Mouse (Mus musculus): Measurements from ENCODE around the gene 1700029H14Rik. TPM values are rescaled to one million over a fixed set of nuclear protein-coding genes. Genes with fewer than 3 reads are reported as not detected.

1700029H14Rik gene
- polyA plus RNA-seq, 1 experiment from 2014 or later, result not detected

DNA sequence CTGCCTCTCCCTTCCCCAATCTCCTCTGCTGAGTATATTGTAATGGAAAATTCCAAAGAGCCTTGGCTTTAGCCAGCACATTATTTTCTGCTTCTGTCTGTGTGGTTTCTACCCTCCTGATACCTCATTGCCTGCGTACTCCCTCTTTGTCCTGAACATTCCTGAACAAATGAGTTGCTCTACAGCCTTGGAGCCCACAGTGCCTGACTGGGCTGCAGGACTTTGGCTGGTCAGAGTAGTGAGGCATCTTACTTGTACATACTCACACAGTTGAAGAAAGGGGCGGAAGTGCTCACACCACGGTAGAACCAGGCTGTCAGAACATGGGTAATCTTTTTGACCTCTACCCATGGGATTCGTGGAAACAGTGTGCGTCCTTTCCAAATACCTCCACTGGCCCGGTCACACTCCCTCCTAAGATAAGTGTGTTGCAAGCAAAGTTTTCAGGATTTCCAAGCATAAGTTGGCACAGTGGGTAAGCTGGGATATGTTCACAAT lies 44.9 kb downstream of the 1700029H14Rik start:
- Histone ChIP-seq H3K9me3 (ENCODE audit: control insufficient read depth, low read length) (no peaks in the 10 kb centered on the region), H3K27me3 (replicated peaks; ENCODE audit: control insufficient read depth, insufficient read depth, low read length) (0 out of 2 replicates have a peak, but pooled peaks cover 3% of the 10 kb centered on the region), H3K4me2 (ENCODE audit: low read length) (no peak overlapping the region), H3K36me3 (ENCODE audit: control insufficient read depth, insufficient read depth) (no peaks in the 10 kb centered on the region), H3K4me1 (replicated peaks; ENCODE audit: control insufficient read depth, insufficient read depth, low read length) (no peaks in the 10 kb centered on the region; the same call in 1 of the 2 replicates), H3K4me3 (replicated peaks; ENCODE audit: low read length) (no peak overlapping the region), H3K27ac (ENCODE audit: low read length) (no peak overlapping the region), H3K9ac (replicated peaks; ENCODE audit: low read depth, low read length) (no peak overlapping the region)
- no peak for ATAC-seq
- 89% methylated on average over 6 of the region's 6 CpGs for WGBS

DNA sequence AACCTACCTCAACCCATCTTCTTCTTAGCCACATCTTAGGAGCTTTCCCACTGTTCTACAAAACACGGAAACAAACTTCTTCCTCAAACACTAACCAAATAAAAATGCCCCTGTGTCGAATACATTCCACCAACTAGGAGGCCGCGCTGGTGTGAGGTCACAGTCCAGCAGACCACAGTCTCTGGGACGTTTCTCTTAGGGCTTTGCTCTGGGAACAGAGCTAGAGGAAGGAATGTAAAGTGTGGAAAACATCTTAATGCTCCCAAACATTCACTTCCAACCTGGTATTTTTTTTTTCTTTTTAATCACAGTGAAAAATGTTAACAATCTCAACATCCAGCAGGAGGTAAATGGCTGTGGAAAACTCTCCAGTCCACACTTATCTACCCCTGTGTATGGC lies 45.5 kb downstream of the 1700029H14Rik start:
- Histone ChIP-seq H3K4me1 (replicated peaks; ENCODE audit: control insufficient read depth, insufficient read depth, low read length) (no peaks in the 10 kb centered on the region; the same call in 1 of the 2 replicates), H3K27ac (ENCODE audit: low read length) (no peak overlapping the region), H3K36me3 (ENCODE audit: control insufficient read depth, insufficient read depth) (no peaks in the 10 kb centered on the region), H3K9ac (replicated peaks; ENCODE audit: low read depth, low read length) (no peak overlapping the region), H3K4me2 (ENCODE audit: low read length) (no peak overlapping the region), H3K27me3 (replicated peaks; ENCODE audit: control insufficient read depth, insufficient read depth, low read length) (0 out of 2 replicates have a peak, but pooled peaks cover 3% of the 10 kb centered on the region), H3K9me3 (ENCODE audit: control insufficient read depth, low read length) (no peaks in the 10 kb centered on the region), H3K4me3 (replicated peaks; ENCODE audit: low read length) (no peak overlapping the region)
- ATAC-seq, result no peak
- WGBS, result 87% methylated on average over 5 of the region's 5 CpGs

DNA sequence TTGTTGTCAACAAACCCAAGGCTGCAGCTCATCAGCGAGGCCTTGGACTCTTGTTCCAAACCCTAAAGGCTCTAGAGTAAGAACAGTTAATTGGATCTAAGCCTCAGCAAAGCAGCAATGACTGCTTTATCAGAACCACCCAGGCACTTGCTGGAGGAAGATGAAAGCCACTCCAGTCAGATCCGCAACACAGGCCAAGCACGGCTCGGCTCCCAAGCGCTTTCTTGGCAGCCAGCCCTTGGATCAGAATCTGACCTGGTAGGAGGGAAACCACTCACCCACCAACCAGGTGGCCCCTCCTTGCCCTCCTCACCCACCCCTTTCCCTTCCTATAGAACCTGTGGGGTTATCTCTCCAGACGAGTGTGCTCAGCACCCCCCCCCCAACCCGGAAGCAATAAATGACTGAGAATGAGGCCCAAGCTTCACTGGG lies 46.2 kb downstream of the 1700029H14Rik start:
- H3K4me3 ChIP-seq (replicated peaks; ENCODE audit: low read length), result no peak overlapping the region
- 0 out of 2 replicates have a peak, but pooled peaks cover 3% of the 10 kb centered on the region for H3K27me3 ChIP-seq (replicated peaks; ENCODE audit: control insufficient read depth, insufficient read depth, low read length)
- no peaks in the 10 kb centered on the region; the same call in 1 of the 2 replicates for H3K4me1 ChIP-seq (replicated peaks; ENCODE audit: control insufficient read depth, insufficient read depth, low read length)
- H3K9ac ChIP-seq (replicated peaks; ENCODE audit: low read depth, low read length), result no peak overlapping the region
- H3K27ac ChIP-seq (ENCODE audit: low read length), result no peak overlapping the region
- ATAC-seq, result no peak
- no peaks in the 10 kb centered on the region for H3K9me3 ChIP-seq (ENCODE audit: control insufficient read depth, low read length)
- no peaks in the 10 kb centered on the region for H3K36me3 ChIP-seq (ENCODE audit: control insufficient read depth, insufficient read depth)
- 56% methylated on average over 7 of the region's 7 CpGs for WGBS
- H3K4me2 ChIP-seq (ENCODE audit: low read length), result no peak overlapping the region

DNA sequence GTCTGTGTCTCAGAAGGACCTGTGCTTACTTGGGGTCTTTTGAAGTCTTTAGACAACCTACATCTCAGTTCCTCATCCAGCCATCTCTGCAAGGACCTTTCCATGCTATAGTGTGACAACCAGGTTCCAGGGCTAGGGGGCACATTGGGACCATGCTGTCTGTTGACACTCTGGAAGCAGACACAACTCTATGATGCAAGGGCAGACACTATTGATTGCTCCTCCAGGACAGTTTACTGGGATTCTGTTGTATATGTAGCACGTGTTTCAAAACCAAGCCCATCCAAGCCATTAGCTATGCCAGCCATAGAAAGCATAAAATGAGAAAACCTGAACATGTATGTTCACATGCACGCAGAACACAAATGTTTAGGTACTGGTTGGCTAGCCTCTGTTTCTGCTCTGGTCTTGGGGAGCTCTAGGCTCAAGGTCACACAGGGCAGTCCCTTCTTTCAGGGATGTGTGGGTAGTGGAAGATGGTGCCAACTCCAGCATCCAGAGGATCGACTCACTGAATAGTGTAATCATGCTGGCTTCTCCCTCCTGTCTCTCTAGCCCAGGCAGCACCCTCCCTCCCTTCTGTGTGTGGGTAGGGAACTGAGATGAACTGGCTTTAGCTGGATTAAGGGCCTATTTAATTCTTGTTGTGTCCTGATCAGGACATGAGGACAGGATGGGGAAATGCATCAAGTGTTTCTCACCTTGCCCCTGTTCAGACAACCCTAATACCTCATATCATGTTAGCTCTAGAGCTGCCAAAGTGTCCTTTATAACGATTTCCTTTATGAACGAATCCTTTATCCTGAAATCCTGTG lies 48.5 kb downstream of the 1700029H14Rik start:
- no peak for ATAC-seq
- H3K9ac ChIP-seq (replicated peaks; ENCODE audit: low read depth, low read length), result no peak overlapping the region
- H3K4me1 ChIP-seq (replicated peaks; ENCODE audit: control insufficient read depth, insufficient read depth, low read length), result no peaks in the 10 kb centered on the region; the same call in 1 of the 2 replicates
- WGBS, result 66% methylated on average over 5 of the region's 5 CpGs
- no peak overlapping the region for H3K4me3 ChIP-seq (replicated peaks; ENCODE audit: low read length)
- H3K27ac ChIP-seq (ENCODE audit: low read length), result no peak overlapping the region
- H3K4me2 ChIP-seq (ENCODE audit: low read length), result no peak overlapping the region
- no peaks in the 10 kb centered on the region for H3K36me3 ChIP-seq (ENCODE audit: control insufficient read depth, insufficient read depth)
- H3K27me3 ChIP-seq (replicated peaks; ENCODE audit: control insufficient read depth, insufficient read depth, low read length), result no peaks in the 10 kb centered on the region
- H3K9me3 ChIP-seq (ENCODE audit: control insufficient read depth, low read length), result no peaks in the 10 kb centered on the region

DNA sequence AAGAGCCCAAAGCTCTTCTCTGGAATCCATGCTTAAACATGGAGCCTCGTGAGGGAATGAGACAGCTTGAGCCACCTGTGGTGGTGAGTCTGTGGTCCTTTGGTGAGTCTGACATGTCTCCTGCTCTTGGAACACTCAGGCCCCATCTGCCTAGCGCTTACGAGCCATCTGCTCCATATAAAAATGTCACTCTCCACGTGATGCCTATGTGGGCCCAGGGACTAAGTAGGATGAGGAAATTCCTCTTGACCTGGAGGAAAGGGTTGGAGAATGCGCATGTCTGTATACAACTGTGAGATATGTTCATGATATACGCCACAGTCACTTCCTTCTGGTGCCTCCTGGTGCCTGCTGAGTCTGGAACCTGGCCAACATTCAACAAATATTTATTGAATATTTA lies 49.6 kb downstream of the 1700029H14Rik start:
- Histone ChIP-seq H3K36me3 (ENCODE audit: control insufficient read depth, insufficient read depth) (no peaks in the 10 kb centered on the region), H3K27ac (ENCODE audit: low read length) (no peak overlapping the region), H3K4me1 (replicated peaks; ENCODE audit: control insufficient read depth, insufficient read depth, low read length) (no peaks in the 10 kb centered on the region; the same call in 1 of the 2 replicates), H3K4me3 (replicated peaks; ENCODE audit: low read length) (no peak overlapping the region), H3K9ac (replicated peaks; ENCODE audit: low read depth, low read length) (no peak overlapping the region), H3K27me3 (replicated peaks; ENCODE audit: control insufficient read depth, insufficient read depth, low read length) (no peaks in the 10 kb centered on the region), H3K4me2 (ENCODE audit: low read length) (no peak overlapping the region), H3K9me3 (ENCODE audit: control insufficient read depth, low read length) (no peaks in the 10 kb centered on the region)
- 68% methylated on average over 6 of the region's 6 CpGs for WGBS
- ATAC-seq, result peak; percentile 38; the same call in 1 of the 2 replicates

DNA sequence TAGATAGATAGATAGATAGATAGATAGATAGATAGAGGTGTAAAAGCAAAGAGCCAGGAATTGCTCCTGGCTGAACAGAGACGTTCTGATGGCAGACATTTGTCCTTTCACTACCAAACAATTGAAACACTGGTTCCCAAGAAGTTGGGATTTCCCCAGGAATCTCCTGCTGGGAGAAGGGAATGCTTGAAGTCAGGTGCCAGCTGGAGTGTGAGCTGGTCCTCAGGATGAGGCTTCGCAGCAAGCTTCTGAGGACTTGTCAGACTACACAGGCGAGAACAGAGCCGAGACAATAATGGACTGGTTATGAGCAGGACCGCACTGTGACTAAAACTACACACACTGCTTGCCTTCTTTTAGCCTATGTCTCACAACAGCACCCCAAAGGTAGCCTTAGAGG lies 50.2 kb downstream of the 1700029H14Rik start:
- Histone ChIP-seq H3K27ac (ENCODE audit: low read length) (no peak overlapping the region), H3K4me3 (replicated peaks; ENCODE audit: low read length) (no peak overlapping the region), H3K4me1 (replicated peaks; ENCODE audit: control insufficient read depth, insufficient read depth, low read length) (no peaks in the 10 kb centered on the region; the same call in 1 of the 2 replicates), H3K9me3 (ENCODE audit: control insufficient read depth, low read length) (no peaks in the 10 kb centered on the region), H3K36me3 (ENCODE audit: control insufficient read depth, insufficient read depth) (no peaks in the 10 kb centered on the region), H3K9ac (replicated peaks; ENCODE audit: low read depth, low read length) (no peak overlapping the region), H3K4me2 (ENCODE audit: low read length) (no peak overlapping the region), H3K27me3 (replicated peaks; ENCODE audit: control insufficient read depth, insufficient read depth, low read length) (no peaks in the 10 kb centered on the region)
- ATAC-seq, result no peak
- 62% methylated on average over 5 of the region's 5 CpGs for WGBS

DNA sequence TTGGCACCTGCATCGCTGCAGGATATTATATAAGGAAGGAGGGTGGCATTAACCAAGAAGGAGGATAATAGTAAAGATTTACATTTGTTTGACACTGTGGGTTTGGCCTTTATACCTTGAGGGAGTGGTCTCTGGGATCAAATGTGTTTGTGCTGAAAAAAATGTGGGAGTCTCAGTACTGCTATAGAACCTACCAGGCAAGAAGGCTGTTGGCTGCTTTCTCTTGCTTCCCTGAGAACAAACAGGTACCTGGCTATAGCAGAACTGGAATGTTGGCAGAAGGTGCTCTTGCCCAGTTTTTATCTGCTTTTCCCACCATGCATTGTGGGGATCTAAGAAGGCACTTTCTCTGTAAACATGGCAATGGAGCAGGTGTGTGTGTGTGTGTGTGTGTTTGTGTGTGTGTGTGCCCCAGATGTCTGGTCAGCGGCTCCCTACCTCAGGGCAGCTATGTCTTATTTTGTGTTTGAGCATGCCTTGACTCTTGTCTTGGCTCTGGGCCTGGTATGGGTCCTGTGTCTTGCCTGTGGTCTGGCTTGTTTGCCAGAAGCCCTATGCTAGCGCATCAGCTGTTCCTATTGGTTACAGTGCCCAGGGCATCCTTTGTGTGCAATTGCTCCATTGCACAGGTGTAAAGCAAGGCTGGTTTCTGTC lies 54.9 kb downstream of the 1700029H14Rik start:
- no peaks in the 10 kb centered on the region for H3K36me3 ChIP-seq (ENCODE audit: control insufficient read depth, insufficient read depth)
- no peaks in the 10 kb centered on the region for H3K9me3 ChIP-seq (ENCODE audit: control insufficient read depth, low read length)
- 74% methylated on average over 3 of the region's 3 CpGs for WGBS
- H3K4me2 ChIP-seq (ENCODE audit: low read length), result no peak overlapping the region
- ATAC-seq, result no peak
- no peaks in the 10 kb centered on the region for H3K27me3 ChIP-seq (replicated peaks; ENCODE audit: control insufficient read depth, insufficient read depth, low read length)
- H3K4me3 ChIP-seq (replicated peaks; ENCODE audit: low read length), result no peak overlapping the region
- no peak overlapping the region for H3K27ac ChIP-seq (ENCODE audit: low read length)
- H3K9ac ChIP-seq (replicated peaks; ENCODE audit: low read depth, low read length), result no peak overlapping the region
- H3K4me1 ChIP-seq (replicated peaks; ENCODE audit: control insufficient read depth, insufficient read depth, low read length), result no peaks in the 10 kb centered on the region

DNA sequence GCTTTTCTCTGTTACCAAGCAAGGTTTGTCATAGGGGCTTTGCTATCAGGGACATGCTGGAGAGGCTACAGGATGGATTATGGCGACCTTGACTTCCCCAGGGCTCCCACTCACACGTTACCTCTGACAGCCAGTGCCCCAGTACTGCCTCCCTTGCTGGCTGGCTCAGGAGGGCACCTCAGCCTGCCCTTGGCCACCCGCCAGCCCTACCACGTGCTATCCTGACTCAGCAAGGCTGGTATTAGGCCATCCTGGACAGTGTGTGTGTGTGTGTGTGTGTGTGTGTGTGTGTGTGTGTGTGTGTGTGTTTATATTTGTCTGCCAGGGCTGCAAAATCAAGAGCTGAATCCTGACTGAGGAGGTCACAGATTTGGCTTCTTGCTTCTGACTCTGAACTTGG lies 55.4 kb downstream of the 1700029H14Rik start:
- Histone ChIP-seq H3K4me1 (replicated peaks; ENCODE audit: control insufficient read depth, insufficient read depth, low read length) (no peaks in the 10 kb centered on the region), H3K9me3 (ENCODE audit: control insufficient read depth, low read length) (no peaks in the 10 kb centered on the region), H3K36me3 (ENCODE audit: control insufficient read depth, insufficient read depth) (no peaks in the 10 kb centered on the region), H3K4me3 (replicated peaks; ENCODE audit: low read length) (no peak overlapping the region), H3K27ac (ENCODE audit: low read length) (no peak overlapping the region), H3K27me3 (replicated peaks; ENCODE audit: control insufficient read depth, insufficient read depth, low read length) (no peaks in the 10 kb centered on the region), H3K9ac (replicated peaks; ENCODE audit: low read depth, low read length) (no peak overlapping the region), H3K4me2 (ENCODE audit: low read length) (no peak overlapping the region)
- 38% methylated on average over 4 of the region's 4 CpGs for WGBS
- ATAC-seq, result no peak

DNA sequence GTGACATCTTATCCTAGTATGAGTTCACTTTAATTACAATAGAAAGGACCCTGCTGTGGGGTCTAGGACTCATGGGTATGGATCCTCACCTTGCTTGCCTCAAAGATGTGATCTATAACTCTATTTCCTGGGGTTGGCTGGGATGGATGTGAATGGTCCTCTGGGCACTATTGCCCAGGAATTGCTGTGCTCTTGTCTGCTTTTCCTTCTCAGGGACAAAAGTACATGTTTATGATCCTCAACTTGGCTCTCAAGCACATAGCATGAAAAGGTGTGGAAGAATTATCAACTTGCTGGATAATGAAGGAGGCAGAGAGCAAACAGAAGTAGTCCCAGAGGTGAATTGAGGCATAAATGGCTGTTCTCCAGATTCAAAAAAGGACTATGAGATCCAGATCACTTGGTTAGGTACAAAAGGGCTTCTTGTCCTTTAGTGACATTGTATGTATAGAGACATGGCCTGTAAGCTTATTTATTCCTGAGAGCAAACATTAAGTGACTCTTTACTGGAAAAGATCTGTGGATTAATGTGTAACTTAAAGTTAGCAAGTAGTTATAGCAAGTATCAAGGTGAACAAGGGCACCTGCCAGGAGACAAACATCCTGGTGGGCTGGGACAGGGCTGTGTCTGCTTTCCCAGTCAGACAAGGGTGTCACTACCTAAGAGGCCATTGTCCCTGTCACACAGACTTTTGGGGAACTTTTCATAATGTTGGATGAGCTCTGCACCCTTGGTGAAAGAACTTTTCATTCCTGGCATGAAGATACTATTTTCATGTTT lies 57.2 kb downstream of the 1700029H14Rik start:
- Histone ChIP-seq H3K4me2 (ENCODE audit: low read length) (no peak overlapping the region), H3K9ac (replicated peaks; ENCODE audit: low read depth, low read length) (no peak overlapping the region), H3K4me1 (replicated peaks; ENCODE audit: control insufficient read depth, insufficient read depth, low read length) (no peaks in the 10 kb centered on the region)

More for the DNA sequence above, 57.2 kb downstream of the 1700029H14Rik start:
- H3K4me3 ChIP-seq (replicated peaks; ENCODE audit: low read length), result no peak overlapping the region
- ATAC-seq, result no peak
- no peaks in the 10 kb centered on the region for H3K36me3 ChIP-seq (ENCODE audit: control insufficient read depth, insufficient read depth)
- H3K27me3 ChIP-seq (replicated peaks; ENCODE audit: control insufficient read depth, insufficient read depth, low read length), result no peaks in the 10 kb centered on the region
- H3K27ac ChIP-seq (ENCODE audit: low read length), result no peak overlapping the region
- no peaks in the 10 kb centered on the region for H3K9me3 ChIP-seq (ENCODE audit: control insufficient read depth, low read length)
